Mouse (Mus musculus) hindlimb bud, embryonic 11.5 days (tissue): ENCODE results near the gene Agxt.

Source experiments
- DNase-seq: peaks from one replicate; pipeline ENCODE4 v3.0.0-alpha.2; 2012; ENCODE audit warnings: low read depth, low spot score; ENCODE audit errors: extremely low spot score

Gene Agxt

DNA sequence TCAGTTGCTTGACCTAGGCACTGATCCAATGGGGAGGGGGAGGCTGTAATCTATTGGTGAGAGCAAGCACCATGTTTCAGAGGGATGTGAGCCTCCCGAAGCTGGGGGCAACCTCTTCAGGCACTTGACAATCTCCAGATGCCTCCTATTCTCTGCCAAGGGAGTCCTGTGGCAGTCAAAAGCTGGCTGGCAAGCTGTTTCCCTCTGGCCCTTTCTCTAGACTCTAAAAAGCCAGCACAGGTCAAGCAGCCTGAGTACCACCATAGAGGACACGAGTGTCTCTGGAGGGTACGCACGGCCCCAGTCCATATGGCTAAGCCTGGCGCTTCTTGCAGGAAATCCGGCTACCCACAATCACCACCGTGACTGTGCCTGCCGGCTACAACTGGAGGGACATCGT is 9.1 kb downstream of the Agxt start:
- no peak for DNase-seq

GRCm38 (mm10) chr1:93150907-93151661 is 16.0 kb downstream of the Agxt start:
- DNase-seq, result no peak

- no peak for DNase-seq
These were observed 22.5 kb downstream of the Agxt start for GRCm38 (mm10) chr1:93157566-93157965.

GRCm38 (mm10) chr1:93158916-93159315 is 23.9 kb downstream of the Agxt start:
- no peak for DNase-seq

- DNase-seq, result no peak
These were observed 24.8 kb downstream of the Agxt start for GRCm38 (mm10) chr1:93159566-93160500.

DNA sequence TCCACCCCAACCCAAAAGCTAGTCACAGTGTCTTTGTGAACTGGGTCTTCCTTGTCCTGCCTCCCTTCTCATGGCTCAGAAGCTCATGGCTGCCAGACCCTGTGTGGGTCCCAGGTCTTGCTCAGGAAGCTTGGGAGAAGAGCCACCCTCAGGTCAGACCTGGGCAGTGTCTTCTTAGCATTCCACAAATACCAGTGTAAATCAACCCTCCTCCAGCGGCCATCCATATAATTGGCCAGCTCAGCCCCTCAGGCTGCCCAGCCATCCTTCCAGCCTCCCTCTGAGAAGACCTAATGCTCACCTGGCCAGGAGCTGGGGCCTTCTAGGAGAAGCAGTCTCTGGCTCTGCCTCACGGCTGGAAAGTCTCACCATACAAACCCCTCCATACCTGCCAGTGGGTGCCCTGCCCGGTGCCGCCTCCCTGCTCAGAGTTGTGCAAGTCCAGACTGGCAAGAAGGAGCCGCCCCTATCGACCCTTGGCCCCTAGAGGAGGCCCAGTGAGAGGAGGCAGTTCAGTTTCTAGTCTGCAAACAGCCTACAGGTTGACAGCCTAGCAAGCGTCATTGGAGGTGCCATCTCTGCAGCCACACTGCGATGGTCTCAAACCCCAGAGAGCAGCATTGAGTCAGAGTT is 25.6 kb downstream of the Agxt start, which contains the start of gene 2310007B03Rik:
Gene 2310007B03Rik (minus strand): TSS at position 448 of the 633 bp plus-strand sequence.
- DNase-seq, result no peak

- no peak for DNase-seq
These were observed 26.3 kb downstream of the Agxt start for GRCm38 (mm10) chr1:93161350-93161749.

DNA sequence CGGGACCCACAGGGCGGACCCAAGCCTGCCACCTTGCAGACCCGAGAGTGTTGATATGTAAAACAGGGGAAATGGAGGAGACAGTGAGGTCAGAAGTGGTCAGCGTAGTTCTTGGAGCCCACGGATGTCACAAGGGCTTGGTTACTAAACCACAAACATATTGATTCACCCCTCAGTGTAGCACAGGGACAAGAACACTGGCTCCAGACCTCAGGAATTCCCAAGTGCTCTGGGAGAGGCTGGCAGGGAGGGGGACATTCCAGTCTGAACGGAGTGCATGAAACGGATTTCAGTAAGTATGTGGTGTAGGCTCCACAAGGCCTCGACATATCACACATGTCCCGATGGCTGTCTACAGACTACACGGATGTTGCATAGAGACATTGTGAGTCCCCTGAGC is 26.9 kb downstream of the Agxt start:
- no peak for DNase-seq

GRCm38 (mm10) chr1:93162588-93162987 is 27.5 kb downstream of the Agxt start:
- no peak for DNase-seq

- DNase-seq, result no peak
These were observed 30.4 kb downstream of the Agxt start for GRCm38 (mm10) chr1:93165447-93165846.

GRCm38 (mm10) chr1:93166346-93167079 is 31.5 kb downstream of the Agxt start:
- DNase-seq, result no peak

DNA sequence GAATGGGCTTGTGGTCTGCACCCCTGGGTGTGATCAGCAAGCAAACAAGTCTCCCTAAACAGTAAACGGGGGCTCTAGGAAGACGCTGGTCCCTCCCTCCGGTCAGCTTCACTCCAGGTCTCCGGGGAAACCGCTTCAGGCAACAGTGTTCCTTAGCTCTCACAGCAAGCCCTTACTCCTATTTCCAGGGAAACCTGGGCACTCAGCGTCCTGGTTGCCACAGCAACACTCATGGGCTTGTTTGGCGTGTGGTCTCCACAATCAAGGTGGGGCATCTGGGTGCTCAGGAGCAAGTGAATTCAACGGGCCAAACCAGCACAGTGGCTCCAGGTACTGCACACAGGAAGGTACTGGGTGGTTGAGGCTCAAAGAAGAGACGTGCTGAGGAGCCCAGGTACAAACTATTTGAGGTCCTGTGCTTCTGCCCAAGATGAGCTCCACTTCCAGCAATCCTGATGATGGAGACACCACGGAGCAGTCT is 33.3 kb downstream of the Agxt start, which contains the start of gene Crocc2:
Gene Crocc2 (plus strand): TSS at position 431 of the 481 bp plus-strand sequence.
- DNase-seq, result no peak

DNA sequence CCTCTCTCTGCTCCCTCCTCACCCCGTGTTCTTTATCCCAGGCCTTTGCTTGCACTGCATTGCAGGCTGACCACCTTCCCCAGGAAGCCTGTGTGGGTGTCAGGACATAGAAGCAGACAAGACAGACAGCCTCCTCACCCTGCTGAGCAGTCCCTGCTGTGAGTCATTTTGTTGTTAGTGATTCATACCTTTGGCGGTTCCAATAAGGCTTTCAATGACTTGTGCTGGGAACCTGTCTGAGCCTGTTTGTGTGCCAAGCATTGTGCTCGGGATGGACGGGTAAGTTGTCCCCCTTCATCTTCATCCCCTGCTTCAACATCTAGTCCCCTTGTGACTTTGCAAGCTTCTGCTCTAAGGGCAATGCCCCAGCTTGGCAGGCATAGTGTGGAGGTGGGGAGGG is 38.6 kb downstream of the Agxt start:
- DNase-seq, result no peak

GRCm38 (mm10) chr1:93174399-93174798 is 39.4 kb downstream of the Agxt start:
- DNase-seq, result peak; percentile 87

GRCm38 (mm10) chr1:93175849-93176248 is 40.8 kb downstream of the Agxt start:
- DNase-seq, result peak; percentile 12

DNA sequence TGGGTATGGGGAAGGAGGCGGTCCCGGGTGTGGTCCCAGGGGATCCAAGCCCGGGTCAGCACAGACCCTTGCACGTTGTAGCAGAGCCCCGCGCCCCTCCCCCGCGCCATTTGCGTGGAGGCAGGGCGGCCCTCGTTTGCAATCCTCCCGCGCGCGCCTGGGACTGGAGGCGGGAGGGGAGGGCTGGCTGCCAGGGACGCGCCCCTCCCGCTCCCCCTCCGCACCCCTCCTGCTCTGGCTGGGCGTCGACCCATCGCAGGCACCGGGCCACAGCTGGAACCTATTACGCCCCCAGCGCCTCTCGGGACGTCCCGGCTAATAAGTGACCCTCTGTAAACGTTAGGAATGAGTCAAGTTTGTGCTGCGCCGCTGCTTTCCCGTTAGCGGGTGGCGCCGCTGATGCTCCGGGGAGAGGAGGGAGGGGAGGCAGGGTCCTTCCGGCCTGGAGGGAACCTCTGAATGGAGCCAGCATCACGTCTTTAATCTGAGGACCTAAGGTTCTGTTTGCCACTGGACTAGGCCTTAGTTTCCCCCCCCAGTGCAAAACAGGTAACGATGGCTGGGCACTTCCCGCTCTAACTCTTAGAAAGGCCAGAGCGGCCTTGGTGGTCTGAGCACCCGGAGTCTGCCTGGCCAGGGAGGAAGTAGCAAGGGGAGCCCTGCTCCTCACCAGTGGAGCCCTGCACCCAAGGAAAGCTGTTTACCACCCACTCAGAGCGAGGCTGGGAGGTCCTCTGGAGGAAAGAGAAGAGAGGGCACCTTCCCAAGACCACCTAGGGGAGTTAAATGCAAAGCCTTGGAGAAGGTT is 41.7 kb downstream of the Agxt start:
- peak; percentile 39 for DNase-seq

- no peak for DNase-seq
These were observed 47.2 kb downstream of the Agxt start for GRCm38 (mm10) chr1:93182281-93182680.

- no peak for DNase-seq
These were observed 49.2 kb downstream of the Agxt start for GRCm38 (mm10) chr1:93184071-93184828.

- DNase-seq, result no peak
These were observed 55.8 kb downstream of the Agxt start for GRCm38 (mm10) chr1:93190726-93191305.
